Mouse (Mus musculus) regulatory T cell (primary cell): ENCODE data around the gene Tbc1d9b.
"Not testable (repeated sequence)": the region's sequence is repeated elsewhere in the genome, so short reads cannot be mapped to it uniquely, and the experiment has no call there.

Experiments used
- in situ Hi-C: fragments of 300-600 bp; cut with MboI, MseI; formaldehyde crosslinking; loops from one replicate; pipeline ENCODE4 v1.15.1; 2025; ENCODE audit warnings: high pct_unique_total_duplicates

Tbc1d9b gene

GRCm38 (mm10) chr11:50130811-50131766, at the start of gene Tbc1d9b:
Tbc1d9b (plus strand) TSS chr11:50131396.
- in situ Hi-C loops: loop anchor here (5.0 kb wide), 1 partner anchor 149 kb away; no protein-coding TSS in a partner anchor

GRCm38 (mm10) chr11:50086211-50086610, 45.0 kb upstream of the Tbc1d9b start:
- in situ Hi-C loops: no loop called here

GRCm38 (mm10) chr11:50089840-50090239, 41.4 kb upstream of the Tbc1d9b start:
- in situ Hi-C loops: loop anchor here (10.0 kb wide), 1 partner anchor 825 kb away; no protein-coding TSS in a partner anchor

- in situ Hi-C loops: loop anchor here (10.0 kb wide), 1 partner anchor 826 kb away; no protein-coding TSS in a partner anchor
Measured at GRCm38 (mm10) chr11:50090982-50091675, 40.1 kb upstream of the Tbc1d9b start.

GRCm38 (mm10) chr11:50091681-50092080, 39.5 kb upstream of the Tbc1d9b start:
- in situ Hi-C loops: loop anchor here (10.0 kb wide), 1 partner anchor 827 kb away; no protein-coding TSS in a partner anchor

GRCm38 (mm10) chr11:50095661-50096060, 35.5 kb upstream of the Tbc1d9b start:
- in situ Hi-C loops: loop anchor here (10.0 kb wide), 1 partner anchor 831 kb away; no protein-coding TSS in a partner anchor

- in situ Hi-C loops: loop anchor here (10.0 kb wide), 1 partner anchor 832 kb away; no protein-coding TSS in a partner anchor
Measured at GRCm38 (mm10) chr11:50097091-50097490, 34.1 kb upstream of the Tbc1d9b start.

- in situ Hi-C loops: loop anchor here (10.0 kb wide), 1 partner anchor 834 kb away; no protein-coding TSS in a partner anchor
Measured at GRCm38 (mm10) chr11:50098961-50099481, 32.2 kb upstream of the Tbc1d9b start.

GRCm38 (mm10) chr11:50099692-50100091, 31.5 kb upstream of the Tbc1d9b start:
- in situ Hi-C loops: loop anchor here (10.0 kb wide), 1 partner anchor 835 kb away; no protein-coding TSS in a partner anchor

GRCm38 (mm10) chr11:50100548-50101307, 30.5 kb upstream of the Tbc1d9b start:
- in situ Hi-C loops: no loop called here

- in situ Hi-C loops: not testable (repeated sequence)
Measured at GRCm38 (mm10) chr11:50101962-50102361, 29.2 kb upstream of the Tbc1d9b start.

- in situ Hi-C loops: no loop called here
Measured at GRCm38 (mm10) chr11:50104016-50104415, 27.2 kb upstream of the Tbc1d9b start.

- in situ Hi-C loops: no loop called here
Measured at GRCm38 (mm10) chr11:50105237-50105636, 26.0 kb upstream of the Tbc1d9b start.

- in situ Hi-C loops: no loop called here
Measured at GRCm38 (mm10) chr11:50106024-50106423, 25.2 kb upstream of the Tbc1d9b start.

GRCm38 (mm10) chr11:50108823-50109244, 22.4 kb upstream of the Tbc1d9b start:
- in situ Hi-C loops: no loop called here

- in situ Hi-C loops: no loop called here
Measured at GRCm38 (mm10) chr11:50114329-50114728, 16.9 kb upstream of the Tbc1d9b start.

- in situ Hi-C loops: no loop called here
Measured at GRCm38 (mm10) chr11:50122631-50123081, 8.5 kb upstream of the Tbc1d9b start.

GRCm38 (mm10) chr11:50127781-50128180, 3.4 kb upstream of the Tbc1d9b start:
- in situ Hi-C loops: no loop called here

- in situ Hi-C loops: loop anchor here (5.0 kb wide), 1 partner anchor 150 kb away; no protein-coding TSS in a partner anchor
Measured at GRCm38 (mm10) chr11:50131801-50132201, 605 bp downstream of the Tbc1d9b start.

- in situ Hi-C loops: loop anchor here (5.0 kb wide), 1 partner anchor 150 kb away; no protein-coding TSS in a partner anchor
Measured at GRCm38 (mm10) chr11:50132265-50132664, 1.1 kb downstream of the Tbc1d9b start.
